Mouse (Mus musculus) testis, adult 2 months (tissue): ENCODE data around the gene Ankrd33. TPM values are rescaled to one million over a fixed set of nuclear protein-coding genes. Genes with fewer than 3 reads are reported as not detected.

Source experiments
- H3K27ac ChIP-seq: fragments of 200-500 bp; 2 replicates; pipeline ENCODE4 v1.5.1; 2012; ENCODE audit warnings: low read depth, low read length; ENCODE audit not compliant: control insufficient read depth, insufficient read depth
- H3K27me3 ChIP-seq: fragments of 200-500 bp; 2 replicates; pipeline ENCODE4 v1.6.1; 2012; ENCODE audit warnings: mild to moderate bottlenecking, low read length, moderate library complexity; ENCODE audit not compliant: control insufficient read depth, insufficient read depth
- H3K36me3 ChIP-seq: fragments of 200-500 bp; 2 replicates; pipeline ENCODE4 v1.6.1; 2012; ENCODE audit warnings: mild to moderate bottlenecking, low read length; ENCODE audit not compliant: control insufficient read depth, insufficient read depth
- H3K4me1 ChIP-seq: fragments of 200-500 bp; 2 replicates; pipeline ENCODE4 v1.6.1; 2012; ENCODE audit warnings: low read length; ENCODE audit not compliant: control insufficient read depth, insufficient read depth
- H3K4me3 ChIP-seq: fragments of 200-500 bp; 2 replicates; pipeline ENCODE4 v1.5.1; 2012; ENCODE audit warnings: low read depth, mild to moderate bottlenecking, low read length, moderate library complexity, mixed read lengths; ENCODE audit not compliant: control insufficient read depth
- CTCF ChIP-seq: fragments of 200-500 bp; IDR thresholded peaks from 2 replicates; pipeline ENCODE4 v1.5.1; 2012; ENCODE audit warnings: low read depth, mild to moderate bottlenecking, inconsistent platforms, low read length, moderate library complexity; ENCODE audit not compliant: control insufficient read depth, insufficient read depth, insufficient replicate concordance
- POLR2A ChIP-seq: fragments of 200-500 bp; IDR thresholded peaks from 2 replicates; pipeline ENCODE4 v1.6.1; 2012; ENCODE audit warnings: low read depth, mild to moderate bottlenecking, inconsistent platforms, low read length, moderate library complexity; ENCODE audit not compliant: control insufficient read depth
- polyA plus RNA-seq: library from polyadenylated mRNA; depleted of rRNA; stranded (reverse); fragments of >200 nt; gene quantifications from 2 replicates; pipeline ENCODE4 v1.2.3, GENCODE M21; 2012; rRNA removed

The Ankrd33 gene
- polyA plus RNA-seq, 1 experiment: not detected

- Histone ChIP-seq H3K27ac (no peak overlapping the region), H3K4me1 (no peaks in the 10 kb centered on the region), H3K4me3 (no peak overlapping the region), H3K27me3 (no peaks in the 10 kb centered on the region), H3K36me3 (no peaks in the 10 kb centered on the region)
- TF ChIP-seq POLR2A (no peak), CTCF (no peak)
These were observed 47.5 kb downstream of the Ankrd33 start for GRCm38 (mm10) chr15:101163056-101163458.

- Histone ChIP-seq H3K27me3 (no peaks in the 10 kb centered on the region), H3K36me3 (no peaks in the 10 kb centered on the region), H3K4me1 (no peaks in the 10 kb centered on the region), H3K4me3 (no peak overlapping the region), H3K27ac (no peak overlapping the region)
- no peak for TF ChIP-seq POLR2A
- TF ChIP-seq CTCF: no peak
These were observed 48.3 kb downstream of the Ankrd33 start for GRCm38 (mm10) chr15:101163854-101164253.

- Histone ChIP-seq H3K27ac (no peak overlapping the region), H3K36me3 (no peaks in the 10 kb centered on the region), H3K27me3 (no peaks in the 10 kb centered on the region), H3K4me3 (no peak overlapping the region), H3K4me1 (no peaks in the 10 kb centered on the region)
- TF ChIP-seq CTCF (no peak), POLR2A (no peak)
These were observed 48.7 kb downstream of the Ankrd33 start for GRCm38 (mm10) chr15:101164291-101164690.

- no peak overlapping the region for H3K4me3 ChIP-seq
- no peaks in the 10 kb centered on the region for H3K27me3 ChIP-seq
- no peaks in the 10 kb centered on the region for H3K36me3 ChIP-seq
- TF ChIP-seq POLR2A (no peak), CTCF (no peak)
- H3K4me1 ChIP-seq: no peaks in the 10 kb centered on the region
- H3K27ac ChIP-seq: no peak overlapping the region
These were observed 50.3 kb downstream of the Ankrd33 start for GRCm38 (mm10) chr15:101165658-101166437.

- TF ChIP-seq POLR2A: no peak
- no peak for TF ChIP-seq CTCF
- Histone ChIP-seq H3K4me3 (no peak overlapping the region), H3K4me1 (no peaks in the 10 kb centered on the region), H3K27ac (no peak overlapping the region), H3K27me3 (no peaks in the 10 kb centered on the region), H3K36me3 (no peaks in the 10 kb centered on the region)
These were observed 52.0 kb downstream of the Ankrd33 start for GRCm38 (mm10) chr15:101167553-101167952.

Other genes starting within 250 kb of the Ankrd33 start
- gene Scn8a, start 245.9 kb upstream of the Ankrd33 start, polyA plus RNA-seq: 3.4 and 4.0 TPM in 2 replicates
- gene Gm47841, start 68.4 kb upstream of the Ankrd33 start, polyA plus RNA-seq: 79.8 and 97.0 TPM in 2 replicates
- 0.44 and 0.46 TPM in 2 replicates for gene Fignl2, start 37.2 kb upstream of the Ankrd33 start, polyA plus RNA-seq
- gene Acvrl1, start 12.8 kb downstream of the Ankrd33 start, polyA plus RNA-seq: 3.5 and 4.8 TPM in 2 replicates
- 15.2 and 16.7 TPM in 2 replicates for gene Acvr1b, start 58.3 kb downstream of the Ankrd33 start, polyA plus RNA-seq
- gene Grasp, start 108.4 kb downstream of the Ankrd33 start, polyA plus RNA-seq: 1.8 and 1.9 TPM in 2 replicates
- gene Nr4a1, start 138.5 kb downstream of the Ankrd33 start, polyA plus RNA-seq: 51.4 TPM in 2 replicates
- gene Atg101, start 168.5 kb downstream of the Ankrd33 start, polyA plus RNA-seq: 16.4 and 17.5 TPM in 2 replicates
- 8.5 and 10.4 TPM in 2 replicates for gene 6030408B16Rik, start 177.5 kb downstream of the Ankrd33 start, polyA plus RNA-seq